Mouse (Mus musculus) bone marrow macrophage, adult 2 months (primary cell): Measurements from ENCODE around the gene Card9. TPM values are rescaled to one million over a fixed set of nuclear protein-coding genes. Genes with fewer than 3 reads are reported as not detected.
A peak's percentile ranks its signal among the peaks of the same experiment; 100 is the strongest.

Experiments used
- H3K27ac ChIP-seq: 2 replicates; pipeline ENCODE4 v1.5.1; 2012; ENCODE audit warnings: low read depth, low read length; ENCODE audit not compliant: insufficient read depth
- H3K4me1 ChIP-seq: 2 replicates; pipeline ENCODE4 v1.6.1; 2012; ENCODE audit warnings: low read length; ENCODE audit not compliant: control insufficient read depth, insufficient read depth
- H3K4me3 ChIP-seq: 2 replicates; pipeline ENCODE4 v1.5.1; 2012; ENCODE audit warnings: mild to moderate bottlenecking, low read length, moderate library complexity; ENCODE audit not compliant: insufficient read depth
- CTCF ChIP-seq: IDR thresholded peaks from 2 replicates; pipeline ENCODE4 v1.5.1; 2012; ENCODE audit warnings: low read depth, mild to moderate bottlenecking, low read length, moderate library complexity
- POLR2A ChIP-seq: IDR thresholded peaks from 2 replicates; pipeline ENCODE4 v1.6.1; 2012; ENCODE audit warnings: mild to moderate bottlenecking, low read depth, low read length, borderline replicate concordance
- polyA plus RNA-seq: library from polyadenylated mRNA; stranded (reverse); fragments of >200 nt; gene quantifications from 2 replicates; pipeline ENCODE4 v1.2.4, GENCODE M21; 2012; ENCODE audit not compliant: missing spikeins, insufficient read depth, insufficient read length

Card9 gene
- polyA plus RNA-seq, 1 experiment: 76.8 TPM

DNA sequence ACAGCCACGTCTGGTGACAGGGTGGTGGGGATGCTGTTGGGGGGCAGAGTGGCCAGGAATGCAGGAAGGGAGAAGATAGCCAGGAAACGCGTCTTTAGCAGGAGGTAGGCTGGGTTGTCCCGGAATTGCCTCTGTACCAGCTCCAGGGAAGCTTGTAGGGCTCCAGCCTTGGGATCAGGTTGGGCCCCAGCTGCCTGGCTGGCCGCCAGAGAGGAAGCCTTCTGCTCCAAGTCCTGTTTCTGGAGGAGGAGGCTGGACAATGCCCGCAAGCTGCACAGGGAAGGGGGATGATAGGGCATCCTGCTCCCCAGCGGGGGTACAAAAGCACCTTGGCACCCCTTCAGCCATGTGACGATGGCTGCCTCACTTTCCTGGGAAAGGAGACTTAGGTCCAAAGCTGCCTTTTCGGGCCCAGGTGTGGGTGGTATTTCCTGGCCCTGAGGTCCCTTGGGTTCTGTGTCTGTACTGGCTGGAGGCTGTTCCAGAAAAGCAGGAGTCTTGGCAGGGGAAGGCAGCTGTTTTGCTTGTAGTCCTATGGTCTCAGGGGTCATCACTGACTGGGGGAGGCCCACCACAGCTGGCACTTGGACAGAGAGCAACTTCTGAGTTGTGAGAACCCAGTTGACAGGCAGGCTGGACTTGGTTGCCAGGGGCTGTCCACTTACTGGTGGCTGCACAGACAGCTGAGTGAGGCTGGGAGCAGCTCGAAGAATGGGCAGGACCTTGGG lies 4.2 kb upstream of the Card9 start:
- H3K27ac ChIP-seq: no peak overlapping the region
- TF ChIP-seq POLR2A (no peak), CTCF (no peak)

DNA sequence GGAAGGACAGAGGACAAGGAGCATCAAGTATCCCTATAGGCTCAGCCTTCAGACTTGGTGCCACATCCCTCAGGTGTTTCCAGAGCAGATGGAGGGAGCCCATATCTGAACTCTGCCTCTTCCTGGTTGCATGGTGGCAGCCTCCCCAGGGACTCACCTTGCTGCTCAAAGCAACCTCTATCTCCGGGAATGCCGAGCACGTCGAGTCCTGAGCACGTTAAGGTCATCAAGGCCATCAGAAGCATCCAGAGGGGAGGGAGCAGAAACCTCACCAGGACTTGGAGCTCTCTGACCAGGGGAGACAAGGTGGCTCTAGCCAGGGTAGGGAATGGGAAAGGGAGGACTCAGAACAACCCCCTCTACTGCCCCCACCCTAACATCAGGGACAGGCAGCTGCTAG lies 2.8 kb upstream of the Card9 start:
- no peak overlapping the region for H3K27ac ChIP-seq
- TF ChIP-seq POLR2A (no peak), CTCF (no peak)
- no peak overlapping the region for H3K4me3 ChIP-seq
- peaks cover 17% of the 10 kb centered on the region for H3K4me1 ChIP-seq

More for the DNA sequence above, 4.2 kb upstream of the Card9 start:
- peaks cover 8% of the 10 kb centered on the region for H3K4me1 ChIP-seq
- no peak overlapping the region for H3K4me3 ChIP-seq

DNA sequence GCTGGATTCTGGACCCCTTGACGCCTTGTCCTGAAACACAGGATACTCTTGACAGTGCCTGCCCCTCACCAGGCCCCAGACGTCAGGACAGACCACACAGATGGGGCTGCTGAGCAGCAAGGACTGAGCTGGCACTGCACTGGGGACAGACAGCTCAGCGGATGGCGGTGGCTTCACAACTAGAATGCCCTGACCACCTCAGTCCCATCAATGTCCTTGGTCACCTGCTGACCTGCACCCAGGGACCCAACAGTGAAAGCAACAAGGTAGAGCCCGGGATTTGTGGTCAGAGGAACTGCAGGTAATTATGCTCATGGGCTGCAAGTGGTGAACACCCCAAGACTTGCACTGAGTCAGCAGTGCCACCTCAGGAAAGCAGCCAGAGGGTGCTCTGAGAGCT lies 2.3 kb upstream of the Card9 start:
- peaks cover 17% of the 10 kb centered on the region for H3K4me1 ChIP-seq
- H3K27ac ChIP-seq: no peak overlapping the region
- TF ChIP-seq CTCF: no peak
- no peak overlapping the region for H3K4me3 ChIP-seq

DNA sequence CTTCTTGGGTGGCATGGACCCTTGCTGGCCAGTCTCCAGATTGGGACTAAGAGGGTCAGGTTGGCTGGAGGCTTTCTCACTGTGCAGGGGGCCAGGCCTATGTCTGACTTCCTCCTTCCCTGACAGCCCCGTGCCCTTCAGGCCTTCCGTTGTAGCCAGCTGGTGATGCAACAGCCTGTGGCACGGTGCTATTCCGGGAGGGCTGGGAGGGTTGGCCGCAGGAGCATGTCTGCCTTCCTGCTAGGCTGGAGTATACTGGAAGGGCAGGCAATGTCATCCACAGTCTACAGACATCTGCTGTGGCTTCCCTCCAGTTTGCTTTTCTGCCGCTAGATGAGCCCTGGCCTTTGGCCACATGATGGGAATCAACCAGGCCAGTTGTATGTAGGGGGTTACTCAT lies 735 bp downstream of the Card9 start:
- peaks cover 26% of the 10 kb centered on the region for H3K4me1 ChIP-seq
- peak overlapping the region; percentile 77 for H3K27ac ChIP-seq
- H3K4me3 ChIP-seq: peak overlapping the region; percentile 77
- TF ChIP-seq CTCF: no peak
- no peak for TF ChIP-seq POLR2A

DNA sequence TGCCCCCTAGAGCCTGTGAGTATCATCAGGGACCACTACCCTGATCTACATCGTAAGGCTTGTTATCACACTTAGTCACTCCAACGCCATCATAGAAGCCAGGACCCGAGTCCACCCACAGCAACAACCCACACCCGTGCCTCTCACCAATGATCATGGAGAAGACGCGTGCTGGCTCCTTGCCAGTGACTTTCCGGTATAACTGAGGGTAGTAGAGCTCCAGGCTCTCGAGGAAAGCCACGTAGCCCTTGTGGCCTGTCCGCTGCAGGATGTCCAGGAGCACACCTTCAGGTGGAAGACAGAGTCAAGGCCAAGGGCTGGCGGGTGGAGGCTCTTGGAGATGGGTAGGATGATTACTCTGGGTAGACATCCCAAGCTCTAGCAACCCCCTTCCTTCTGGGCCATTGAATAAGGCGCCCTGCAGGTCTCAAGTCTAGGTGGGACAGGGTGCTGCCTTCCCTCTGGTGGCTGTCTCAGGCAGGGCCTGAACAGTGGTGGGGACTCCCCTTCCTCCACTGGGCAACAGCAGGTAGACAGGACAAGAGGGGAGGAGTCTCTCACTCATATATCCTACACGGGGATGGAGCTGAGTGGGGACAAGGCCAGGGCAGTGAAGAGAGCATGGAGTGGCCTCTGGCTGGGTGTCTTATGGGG lies 1.9 kb downstream of the Card9 start:
- 0 out of 2 replicates have a peak overlapping the region, but pooled peaks have one; percentile 77 for H3K4me3 ChIP-seq
- TF ChIP-seq CTCF: no peak
- no peak for TF ChIP-seq POLR2A
- H3K4me1 ChIP-seq: peaks cover 26% of the 10 kb centered on the region
- no peak overlapping the region for H3K27ac ChIP-seq

DNA sequence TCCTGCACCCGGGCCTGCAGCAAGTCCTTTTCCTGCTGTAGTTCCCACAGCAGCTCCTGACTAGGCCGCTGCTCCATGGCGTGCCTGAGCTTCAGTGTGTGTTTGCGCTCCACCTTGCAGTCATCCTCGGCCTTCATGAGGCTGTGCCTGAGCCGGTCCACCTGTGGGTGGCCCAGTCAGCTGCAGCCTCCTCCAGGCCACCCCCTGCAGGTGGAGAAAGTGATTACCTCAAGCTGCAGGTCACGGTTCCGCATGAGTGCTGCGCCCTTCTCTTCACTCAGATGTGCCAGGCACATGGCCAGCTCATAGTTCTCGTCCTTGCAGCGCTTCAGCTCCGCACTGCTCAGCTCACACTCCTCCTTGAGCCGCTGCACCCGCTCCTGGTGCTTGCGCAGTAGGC lies 3.2 kb downstream of the Card9 start:
- Histone ChIP-seq H3K4me1 (peaks cover 31% of the 10 kb centered on the region), H3K27ac (no peak overlapping the region), H3K4me3 (no peak overlapping the region)
- TF ChIP-seq POLR2A (no peak), CTCF (no peak)

DNA sequence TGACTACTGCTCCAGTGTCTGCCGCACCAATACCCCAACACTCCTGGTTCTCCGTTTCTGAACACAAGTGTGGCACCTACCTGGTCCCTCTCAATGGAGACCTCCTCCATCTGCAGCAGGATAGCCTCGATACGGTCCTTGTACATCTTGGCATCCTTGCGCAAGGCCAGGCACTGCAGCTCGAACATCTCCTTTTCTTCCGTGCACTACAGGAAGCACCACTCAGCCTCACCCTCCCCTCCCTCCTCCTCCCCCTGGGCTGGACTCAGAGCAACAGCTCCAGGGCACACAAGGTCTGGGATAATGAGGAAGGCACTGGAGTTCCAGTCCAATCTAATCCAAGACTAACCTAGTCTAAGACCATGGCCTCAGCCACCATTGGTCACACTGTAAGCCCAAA lies 4.0 kb downstream of the Card9 start:
- H3K4me1 ChIP-seq: peaks cover 31% of the 10 kb centered on the region
- no peak overlapping the region for H3K27ac ChIP-seq
- TF ChIP-seq CTCF (no peak), POLR2A (no peak)
- H3K4me3 ChIP-seq: no peak overlapping the region

DNA sequence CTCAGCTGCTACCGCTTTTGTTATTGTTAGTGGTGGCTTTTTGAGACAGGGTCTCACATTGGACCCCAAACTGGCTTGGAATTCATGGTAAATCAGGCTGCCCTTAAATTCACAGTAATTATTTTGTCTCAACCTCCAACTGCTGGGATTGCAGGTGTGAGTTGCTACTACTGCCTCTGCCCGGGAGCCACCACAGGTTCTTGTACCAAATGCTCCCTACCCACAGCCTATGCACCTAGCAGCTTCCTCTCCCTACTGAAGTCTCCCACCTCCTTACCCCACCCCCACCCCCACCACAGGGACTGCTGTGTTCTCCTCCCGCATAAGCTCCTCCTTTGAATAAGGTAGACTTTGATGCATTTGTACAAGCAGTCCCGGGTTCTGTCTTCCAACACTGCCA lies 4.5 kb downstream of the Card9 start:
- TF ChIP-seq CTCF (no peak), POLR2A (no peak)
- H3K27ac ChIP-seq: no peak overlapping the region
- H3K4me3 ChIP-seq: no peak overlapping the region
- peaks cover 27% of the 10 kb centered on the region for H3K4me1 ChIP-seq

DNA sequence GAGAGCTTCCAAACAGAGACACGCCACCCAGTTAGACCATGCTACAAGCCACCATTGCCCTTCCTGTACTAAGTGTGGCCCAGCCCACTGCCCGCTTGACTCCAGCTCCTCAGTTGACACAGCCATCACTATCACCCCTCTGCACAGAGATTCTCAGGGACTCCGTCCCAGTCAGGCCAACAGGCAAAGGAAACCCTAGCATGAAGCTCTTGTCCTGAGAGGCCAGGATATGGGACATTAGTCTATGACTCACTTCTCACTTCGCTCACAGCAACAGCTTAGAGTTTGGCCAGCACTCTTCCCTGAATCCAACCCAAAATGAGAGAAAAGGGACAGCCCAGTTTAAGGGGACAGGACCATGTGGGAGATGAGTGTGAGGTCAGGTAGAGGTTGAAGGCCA lies 6.3 kb downstream of the Card9 start:
- Histone ChIP-seq H3K4me1 (peaks cover 24% of the 10 kb centered on the region), H3K27ac (no peak overlapping the region), H3K4me3 (no peak overlapping the region)
- TF ChIP-seq CTCF: no peak
- TF ChIP-seq POLR2A: no peak
